Mouse (Mus musculus) embryonic stem cell, embryonic (primary cell): ENCODE measurements around the gene AI481877.

Experiments
- CTCF ChIA-PET, 4 experiments: fragments of 300-600 bp in 2 of 4; fragments of 350-600 bp in 2 of 4; sonication (Branson Sonifier 250); formaldehyde crosslinking; loops; one replicate each; lab custom pipeline; 2022; ENCODE audit warnings: inconsistent platforms in 2 of 4; lab: Charles Lee
- POLR2A ChIA-PET, 4 experiments: fragments of 300-600 bp in 2 of 4; fragments of 350-600 bp in 2 of 4; sonication (Branson Sonifier 250); formaldehyde crosslinking; loops; one replicate each; lab custom pipeline; 2022; ENCODE audit warnings: antibody characterized with exemption in 4 of 4, inconsistent platforms in 1 of 4; lab: Charles Lee

AI481877 gene

GRCm38 (mm10) chr4:59051081-59051480 lies 87.7 kb downstream of the AI481877 start:
- ChIA-PET CTCF (no interaction called here), POLR2A (no interaction called here)

- CTCF ChIA-PET = interaction anchor here (0.5 to 2.9 kb wide), 8 partner anchors 10 to 762 kb away, joined by 3 to 17 read pairs (median 6); partner anchors contain the start of genes Gng10 (in 1 of the 4) and Musk (in 1 of the 4)
- POLR2A ChIA-PET = interaction anchor here in 3 of 4 experiments (0.6 to 4.0 kb wide), 9 partner anchors 9 to 176 kb away, joined by 3 to 21 read pairs (median 4); partner anchors contain the start of gene Gng10 (in 2 of the 3)
These were observed 91.6 kb downstream of the AI481877 start for GRCm38 (mm10) chr4:59047222-59047621.

- CTCF ChIA-PET = no interaction called here
- POLR2A ChIA-PET = no interaction called here
These were observed 94.9 kb downstream of the AI481877 start for GRCm38 (mm10) chr4:59043891-59044290.

- ChIA-PET POLR2A (interaction anchor here in 1 of 4 experiments (1.0 kb wide), 1 partner anchor 8 kb away, joined by 3 read pairs; the partner anchor contains the start of gene Gng10), CTCF (interaction anchor here in 1 of 4 experiments (0.7 kb wide), 1 partner anchor 90 kb away, joined by 3 read pairs; no protein-coding TSS in a partner anchor)
These were observed 95.7 kb downstream of the AI481877 start for GRCm38 (mm10) chr4:59043074-59043473.

DNA sequence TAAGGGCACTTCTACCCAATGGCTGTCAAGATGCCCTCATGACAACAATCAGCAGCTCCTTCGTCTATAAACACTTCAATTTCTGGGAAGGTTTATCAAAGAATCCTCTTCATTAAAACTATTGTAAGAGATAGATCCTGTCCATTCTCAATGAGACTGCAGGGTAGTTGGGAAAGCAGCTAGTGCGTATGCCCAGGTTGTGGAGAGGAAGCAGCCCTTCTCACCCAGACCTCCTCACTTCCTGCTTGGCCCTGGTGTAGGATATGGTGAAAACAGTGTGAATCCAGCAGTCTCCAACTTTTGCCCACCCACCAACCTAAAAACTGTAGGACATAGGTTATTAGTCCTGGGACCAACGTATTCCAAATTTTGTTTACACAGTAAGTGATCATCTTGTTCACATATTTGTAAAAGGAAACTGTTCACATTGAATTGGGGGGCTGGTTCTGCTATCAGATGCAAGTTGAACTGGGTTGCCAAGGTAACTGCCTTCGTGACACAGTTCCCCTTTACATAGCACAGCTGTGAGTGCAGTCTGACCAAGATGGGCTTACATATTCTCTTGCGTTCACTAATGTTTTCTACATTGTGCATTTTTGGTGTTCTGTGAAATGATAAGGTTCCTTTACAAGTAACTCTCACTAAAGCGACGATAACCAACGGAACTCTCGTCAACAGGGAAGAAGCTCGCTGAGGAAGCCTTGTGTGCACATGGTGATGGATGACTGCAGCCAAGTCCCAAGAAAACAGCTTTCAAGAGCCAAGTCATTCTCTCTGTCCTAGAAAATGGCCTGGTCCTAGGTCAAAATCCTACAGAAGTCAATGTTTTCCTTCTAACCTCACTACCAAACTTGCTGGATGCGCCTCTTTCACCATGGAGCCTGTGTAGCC lies 98.1 kb downstream of the AI481877 start:
- CTCF ChIA-PET = no interaction called here
- POLR2A ChIA-PET = interaction anchor here in 2 of 4 experiments (0.6 to 1.2 kb wide), 2 partner anchors 21 to 681 kb away, joined by 3 read pairs; no protein-coding TSS in a partner anchor

- CTCF ChIA-PET = interaction anchor here (0.6 to 2.4 kb wide), 18 partner anchors 9 to 891 kb away, joined by 3 to 17 read pairs (median 4); partner anchors contain the start of gene Ptgr1 (in 1 of the 4)
- POLR2A ChIA-PET = interaction anchor here in 2 of 4 experiments (0.5 to 3.5 kb wide), 6 partner anchors 11 to 51 kb away, joined by 4 to 21 read pairs (median 6); partner anchors contain the start of gene Ptgr1 (in 1 of the 2)
These were observed 101.3 kb downstream of the AI481877 start for GRCm38 (mm10) chr4:59037525-59037924.

- CTCF ChIA-PET = interaction anchor here (0.5 to 2.4 kb wide), 33 partner anchors 9 to 621 kb away, joined by 3 to 17 read pairs (median 4); partner anchors contain the start of genes Ecpas (in 2 of the 4), Gm20503 (in 2 of the 4) and Ptgr1 (in 1 of the 4)
- POLR2A ChIA-PET = interaction anchor here in 3 of 4 experiments (0.6 to 3.5 kb wide), 12 partner anchors 9 to 594 kb away, joined by 3 to 21 read pairs (median 6); partner anchors contain the start of genes Ptgr1 (in 2 of the 3), Ecpas (in 1 of the 3) and Gm20503 (in 1 of the 3)
These were observed 102.2 kb downstream of the AI481877 start for GRCm38 (mm10) chr4:59036490-59037127.

DNA sequence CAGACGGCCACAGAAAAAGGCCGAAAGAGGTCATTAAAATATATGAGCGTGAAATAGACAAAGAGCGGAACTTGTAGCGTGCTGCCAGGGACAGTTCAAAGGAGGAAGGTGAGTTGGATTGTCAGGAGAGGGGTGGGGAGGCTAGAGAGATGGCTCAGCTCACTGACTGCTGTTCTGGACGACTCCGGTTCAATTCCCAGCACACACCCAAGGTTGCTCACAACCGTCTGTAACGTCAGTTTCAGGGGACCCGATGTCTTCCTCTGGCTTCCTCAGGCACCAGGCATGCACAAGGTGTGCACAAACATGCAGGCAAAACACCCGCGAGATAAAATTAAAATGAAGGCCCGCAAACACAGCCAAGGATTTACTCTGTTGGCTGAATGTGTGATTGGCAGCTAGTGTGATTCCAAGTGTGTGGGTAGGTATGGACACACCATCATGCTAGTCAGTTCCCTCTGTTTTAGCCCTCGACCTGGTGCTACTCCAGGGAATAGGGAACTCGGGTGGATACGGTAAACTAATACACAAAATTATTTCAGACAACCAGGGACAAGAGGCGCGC lies 102.9 kb downstream of the AI481877 start:
- ChIA-PET POLR2A (interaction anchor here in 2 of 4 experiments (1.1 to 3.5 kb wide), 13 partner anchors 8 to 593 kb away, joined by 3 to 15 read pairs (median 5); partner anchors contain the start of genes Gm20503 (in 1 of the 2) and Ptgr1 (in 1 of the 2)), CTCF (interaction anchor here in 3 of 4 experiments (0.6 to 2.4 kb wide), 14 partner anchors 11 to 621 kb away, joined by 3 to 17 read pairs (median 6); partner anchors contain the start of genes Ecpas (in 2 of the 3) and Gm20503 (in 1 of the 3))

- ChIA-PET CTCF (interaction anchor here (0.5 to 2.4 kb wide), 9 partner anchors 12 to 227 kb away, joined by 3 to 17 read pairs (median 4); no protein-coding TSS in a partner anchor), POLR2A (interaction anchor here in 3 of 4 experiments (0.7 to 3.5 kb wide), 17 partner anchors 8 to 593 kb away, joined by 3 to 15 read pairs (median 4); partner anchors contain the start of genes Ptgr1 (in 2 of the 3) and Ecpas (in 1 of the 3))
These were observed 103.6 kb downstream of the AI481877 start, which contains the start of gene Gng10 for GRCm38 (mm10) chr4:59034918-59035785. Gene Gng10 (plus strand): TSS chr4:59035088.

- POLR2A ChIA-PET = interaction anchor here in 3 of 4 experiments (0.7 to 3.5 kb wide), 16 partner anchors 8 to 122 kb away, joined by 3 to 15 read pairs (median 4); partner anchors contain the start of genes Ptgr1 (in 2 of the 3) and Ecpas (in 1 of the 3)
- CTCF ChIA-PET = interaction anchor here (0.5 to 1.8 kb wide), 8 partner anchors 12 to 1036 kb away, joined by 3 to 10 read pairs (median 4); no protein-coding TSS in a partner anchor
These were observed 104.4 kb downstream of the AI481877 start for GRCm38 (mm10) chr4:59034325-59034917.

DNA sequence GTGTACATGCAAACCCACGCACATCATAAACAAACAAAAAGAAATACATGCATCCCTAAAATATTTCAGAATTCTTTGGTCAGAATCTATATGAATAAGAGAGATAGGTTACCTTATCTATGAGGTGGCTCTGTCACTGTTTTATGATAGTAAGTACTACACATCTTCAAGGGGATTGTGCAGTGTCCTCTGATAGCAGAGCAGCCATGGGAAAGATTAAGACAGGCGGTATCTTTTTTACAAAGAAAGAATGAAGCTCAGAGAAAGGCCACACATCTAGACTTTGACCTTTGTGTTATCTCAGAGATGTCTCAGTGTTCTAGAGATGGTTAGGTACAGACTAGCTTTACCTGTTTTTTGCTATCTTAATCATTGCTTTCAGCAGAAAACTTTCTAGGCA lies 121.9 kb downstream of the AI481877 start:
- ChIA-PET CTCF (no interaction called here), POLR2A (interaction anchor here in 1 of 4 experiments (0.6 kb wide), 1 partner anchor 512 kb away, joined by 4 read pairs; no protein-coding TSS in a partner anchor)

- CTCF ChIA-PET = no interaction called here
- POLR2A ChIA-PET = interaction anchor here in 1 of 4 experiments (1.5 kb wide), 1 partner anchor 10 kb away, joined by 4 read pairs; no protein-coding TSS in a partner anchor
These were observed 123.6 kb downstream of the AI481877 start for GRCm38 (mm10) chr4:59015181-59015580.

DNA sequence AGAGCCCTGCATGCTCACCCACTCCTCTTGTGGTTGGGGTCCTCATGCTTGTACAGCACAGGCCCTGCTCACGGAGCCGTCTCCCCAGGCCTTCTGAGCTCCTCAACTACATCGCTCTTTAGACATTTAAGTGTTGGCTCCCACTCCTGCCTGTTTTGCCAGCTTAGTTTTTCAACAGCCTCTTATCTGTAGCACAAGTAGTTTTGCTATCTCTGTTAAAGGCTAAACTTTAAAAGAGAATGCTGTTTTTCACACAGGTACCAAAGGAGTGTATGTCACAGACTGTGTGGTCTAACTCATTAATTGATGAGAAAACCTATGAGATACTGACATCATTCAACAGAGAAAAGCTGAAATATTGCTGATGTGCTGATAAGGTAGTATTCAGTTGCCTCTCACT lies 127.3 kb downstream of the AI481877 start:
- POLR2A ChIA-PET = interaction anchor here in 1 of 4 experiments (1.3 to 1.6 kb wide), 2 partner anchors 11 to 25 kb away, joined by 4 read pairs; no protein-coding TSS in a partner anchor
- CTCF ChIA-PET = interaction anchor here in 2 of 4 experiments (0.6 to 1.5 kb wide), 3 partner anchors 11 to 62 kb away, joined by 3 to 4 read pairs (median 4); no protein-coding TSS in a partner anchor

- ChIA-PET POLR2A (interaction anchor here in 2 of 4 experiments (0.5 to 1.6 kb wide), 6 partner anchors 9 to 25 kb away, joined by 3 to 5 read pairs (median 4); partner anchors contain the start of gene Gng10 (in 1 of the 2)), CTCF (interaction anchor here in 3 of 4 experiments (0.7 to 1.2 kb wide), 3 partner anchors 10 to 27 kb away, joined by 3 to 5 read pairs (median 3); no protein-coding TSS in a partner anchor)
These were observed 129.1 kb downstream of the AI481877 start for GRCm38 (mm10) chr4:59009696-59010095.

GRCm38 (mm10) chr4:59009186-59009585 lies 129.6 kb downstream of the AI481877 start:
- CTCF ChIA-PET = interaction anchor here in 3 of 4 experiments (0.7 to 1.2 kb wide), 3 partner anchors 9 to 27 kb away, joined by 3 to 5 read pairs (median 3); no protein-coding TSS in a partner anchor
- POLR2A ChIA-PET = interaction anchor here in 2 of 4 experiments (1.0 to 1.6 kb wide), 4 partner anchors 9 to 25 kb away, joined by 3 to 5 read pairs (median 4); partner anchors contain the start of gene Gng10 (in 1 of the 2)
